Mouse (Mus musculus) hindbrain, postnatal 0 days (tissue): ENCODE results near the gene Hoxa2. TPM values are rescaled to one million over a fixed set of nuclear protein-coding genes. Genes with fewer than 3 reads are reported as not detected.
A peak's percentile ranks its signal among the peaks of the same experiment; 100 is the strongest.

Source experiments
- ATAC-seq: fragments of 200-750 bp; cut with Nextera tagmentation; 2 replicates; pipeline ENCODE4 v1.8.0; 2017; ENCODE audit warnings: mild to moderate bottlenecking, moderate TSS enrichment, moderate library complexity
- DNase-seq: peaks from one replicate; pipeline ENCODE4 v3.0.0-alpha.2; 2015; ENCODE audit warnings: low spot score
- H3K27ac ChIP-seq: fragments of 300-500 bp; sonication (generic); 2 replicates; pipeline ENCODE4 v1.5.1; 2014; ENCODE audit warnings: mild to moderate bottlenecking
- H3K27me3 ChIP-seq: fragments of 300-500 bp; sonication (generic); 2 replicates; pipeline ENCODE4 v1.6.1; 2014; ENCODE audit warnings: low read length, mixed read lengths; ENCODE audit not compliant: insufficient read depth
- H3K36me3 ChIP-seq: fragments of 300-500 bp; sonication (generic); 2 replicates; pipeline ENCODE4 v1.6.1; 2014; ENCODE audit warnings: low read length, mixed read lengths; ENCODE audit not compliant: insufficient read depth
- H3K4me1 ChIP-seq: fragments of 300-500 bp; sonication (generic); 2 replicates; pipeline ENCODE4 v1.6.1; 2014; ENCODE audit warnings: antibody characterized with exemption, low read length, mixed read lengths; ENCODE audit not compliant: insufficient read depth
- H3K4me2 ChIP-seq: fragments of 300-500 bp; sonication (generic); 2 replicates; pipeline ENCODE4 v1.6.1; 2014; ENCODE audit warnings: low read depth, mild to moderate bottlenecking, low read length, moderate library complexity, mixed read lengths
- H3K4me3 ChIP-seq: fragments of 300-500 bp; sonication (generic); 2 replicates; pipeline ENCODE4 v1.5.1; 2014; ENCODE audit warnings: low read length
- H3K9ac ChIP-seq: fragments of 300-500 bp; sonication (generic); replicated peaks from 2 replicates; pipeline ENCODE4 v1.6.1; 2014; ENCODE audit warnings: mild to moderate bottlenecking, low read length, moderate library complexity, mixed read lengths
- H3K9me3 ChIP-seq: fragments of 300-500 bp; sonication (generic); 2 replicates; pipeline ENCODE4 v1.6.1; 2016; ENCODE audit warnings: low read length, mixed read lengths
- CTCF ChIP-seq: IDR thresholded peaks from 2 replicates; pipeline ENCODE4 v1.5.1; 2016; ENCODE audit warnings: antibody characterized with exemption, control low read depth, low read depth
- WGBS: fragments of 180-500 bp; shearing (Covaris S2); extraction: QIAGEN DNeasy Blood & Tissue Kit; methylation state at CpG from one replicate; pipeline ENCODE4 v1.1.7; 2014; 5-methylcytosine and 5-hydroxymethylcytosine counted together
- polyA plus RNA-seq: library from polyadenylated mRNA; unstranded; fragments of >200 nt; fragmentation: Nextera tagmentation; extraction: Ambion mirVana; gene quantifications from 2 replicates; pipeline ENCODE4 v1.2.1, GENCODE M21; 2015
- total RNA-seq: library from RNA; depleted of rRNA; stranded (reverse); fragments of >200 nt; gene quantifications from 2 replicates; pipeline ENCODE4 v1.2.3, GENCODE M21; 2014

The Hoxa2 gene
- total and polyA plus RNA-seq, 2 experiments from 2014 or later = 16.3 to 20.3 TPM

DNA sequence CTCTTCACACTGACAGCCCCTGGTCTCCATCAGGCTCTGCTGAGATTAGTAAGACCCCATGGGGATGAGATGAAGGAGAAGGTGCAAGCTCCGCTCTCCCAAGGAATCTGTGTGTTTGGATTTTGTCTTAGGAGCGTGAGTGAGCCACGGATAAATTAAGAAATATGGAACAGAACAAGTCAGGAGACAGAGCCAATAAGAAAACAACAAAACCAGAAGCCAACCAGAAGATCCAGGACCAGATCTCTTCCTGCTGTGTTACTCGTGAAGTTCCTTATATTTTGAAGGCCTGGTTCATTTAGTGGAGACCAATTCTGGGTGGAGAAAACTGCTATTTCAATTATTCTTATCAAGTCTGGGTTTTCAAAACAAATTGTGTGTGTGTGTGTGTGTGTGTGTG is 13.1 kb downstream of the Hoxa2 start:
- Histone ChIP-seq H3K9ac (no peak overlapping the region), H3K36me3 (no peaks in the 10 kb centered on the region), H3K4me3 (no peak overlapping the region), H3K9me3 (no peaks in the 10 kb centered on the region), H3K27ac (no peak overlapping the region), H3K4me1 (no peaks in the 10 kb centered on the region), H3K27me3 (peaks cover 75% of the 10 kb centered on the region), H3K4me2 (no peak overlapping the region)
- DNase-seq (no peak), ATAC-seq (no peak)
- TF ChIP-seq CTCF = no peak
- WGBS = 28% methylated on average over 4 of the region's 4 CpGs

DNA sequence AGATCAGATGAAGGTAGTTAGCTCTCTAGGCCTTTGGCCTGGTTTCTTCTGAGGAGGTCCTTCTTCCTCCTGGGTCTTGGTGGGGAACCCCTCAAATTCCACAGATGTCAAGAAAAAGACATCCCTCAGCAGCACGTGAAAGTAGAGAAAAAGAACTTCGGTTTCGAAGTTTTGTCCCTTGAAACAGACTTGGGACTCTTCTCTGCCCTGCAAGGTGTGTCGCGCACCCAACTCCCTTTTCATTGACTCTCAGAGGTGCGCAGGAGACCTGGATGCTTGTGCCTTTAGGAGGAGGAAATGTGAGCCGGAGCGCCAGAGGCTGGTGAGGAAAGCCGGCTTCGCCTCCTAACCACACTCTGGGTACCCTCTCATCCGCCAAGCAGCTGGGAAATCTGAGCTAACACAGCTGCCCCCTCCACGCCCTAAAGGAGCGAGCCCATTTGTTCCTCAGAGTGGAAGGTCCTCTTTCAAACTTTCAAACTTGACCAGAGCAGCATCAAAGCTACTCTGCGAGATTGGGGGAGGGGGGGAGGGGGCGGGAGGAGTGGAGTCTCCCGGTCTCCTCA is 14.1 kb downstream of the Hoxa2 start:
- no peak for DNase-seq
- H3K4me1 ChIP-seq = no peaks in the 10 kb centered on the region
- no peak overlapping the region for H3K4me3 ChIP-seq
- peaks cover 67% of the 10 kb centered on the region for H3K27me3 ChIP-seq
- no peaks in the 10 kb centered on the region for H3K9me3 ChIP-seq
- no peak overlapping the region for H3K4me2 ChIP-seq
- no peak overlapping the region for H3K9ac ChIP-seq
- no peaks in the 10 kb centered on the region for H3K36me3 ChIP-seq
- no peak overlapping the region for H3K27ac ChIP-seq
- no peak for ATAC-seq
- WGBS = 14% methylated on average over 16 of the region's 16 CpGs
- TF ChIP-seq CTCF = no peak

DNA sequence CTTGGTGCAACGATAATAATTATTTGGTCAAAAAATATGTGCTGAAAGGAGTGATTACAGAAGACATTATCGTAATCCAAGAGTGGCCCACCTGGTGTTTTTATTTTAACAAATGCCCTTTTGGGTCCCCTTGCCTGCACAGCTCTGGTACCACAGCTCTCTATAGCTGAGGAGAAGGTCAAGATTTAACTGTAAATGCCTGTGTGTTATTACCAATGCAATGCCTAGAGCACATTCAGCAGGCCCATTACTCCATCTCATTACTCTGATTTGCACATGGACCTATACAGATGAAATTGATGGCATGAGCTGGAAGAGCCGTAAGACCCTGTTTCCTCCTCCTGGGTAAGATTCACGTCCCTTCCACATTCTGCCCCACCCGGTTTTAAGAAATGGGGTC is 25.5 kb downstream of the Hoxa2 start:
- Histone ChIP-seq H3K4me1 (no peaks in the 10 kb centered on the region), H3K9ac (no peak overlapping the region)

DNA sequence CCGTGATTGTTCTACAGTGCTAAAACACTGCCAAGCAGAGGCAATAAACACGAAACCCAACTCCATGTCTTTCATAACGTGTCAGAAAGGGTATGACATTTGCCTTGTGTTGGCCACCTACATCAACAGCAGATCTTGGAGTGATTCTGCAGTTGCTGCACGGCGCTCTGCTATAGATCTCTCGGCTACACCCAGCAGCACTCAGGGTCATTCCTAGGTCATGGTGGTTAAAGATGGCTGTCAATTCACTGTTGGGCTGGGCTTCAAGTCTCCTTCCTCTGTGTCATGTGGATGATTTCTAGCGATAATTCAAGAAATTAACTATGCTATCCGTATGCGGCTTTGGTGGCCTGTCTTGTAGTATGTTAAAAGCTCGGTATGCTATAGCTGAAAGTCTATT is 26.1 kb downstream of the Hoxa2 start:
- Histone ChIP-seq H3K9me3 (no peaks in the 10 kb centered on the region), H3K4me2 (no peak overlapping the region), H3K36me3 (no peaks in the 10 kb centered on the region), H3K27me3 (no peaks in the 10 kb centered on the region), H3K27ac (no peak overlapping the region), H3K4me3 (no peak overlapping the region), H3K4me1 (no peaks in the 10 kb centered on the region), H3K9ac (no peak overlapping the region)
- no peak for DNase-seq
- ATAC-seq = no peak
- 64% methylated on average over 10 of the region's 10 CpGs for WGBS
- no peak for TF ChIP-seq CTCF

More for the DNA sequence above, 25.5 kb downstream of the Hoxa2 start:
- no peaks in the 10 kb centered on the region for H3K27me3 ChIP-seq
- DNase-seq (no peak), ATAC-seq (no peak)
- H3K4me3 ChIP-seq = no peak overlapping the region
- no peak overlapping the region for H3K4me2 ChIP-seq
- no peak overlapping the region for H3K27ac ChIP-seq
- H3K36me3 ChIP-seq = no peaks in the 10 kb centered on the region
- no peaks in the 10 kb centered on the region for H3K9me3 ChIP-seq
- WGBS = 90% methylated on average over 5 of the region's 5 CpGs
- TF ChIP-seq CTCF = no peak

DNA sequence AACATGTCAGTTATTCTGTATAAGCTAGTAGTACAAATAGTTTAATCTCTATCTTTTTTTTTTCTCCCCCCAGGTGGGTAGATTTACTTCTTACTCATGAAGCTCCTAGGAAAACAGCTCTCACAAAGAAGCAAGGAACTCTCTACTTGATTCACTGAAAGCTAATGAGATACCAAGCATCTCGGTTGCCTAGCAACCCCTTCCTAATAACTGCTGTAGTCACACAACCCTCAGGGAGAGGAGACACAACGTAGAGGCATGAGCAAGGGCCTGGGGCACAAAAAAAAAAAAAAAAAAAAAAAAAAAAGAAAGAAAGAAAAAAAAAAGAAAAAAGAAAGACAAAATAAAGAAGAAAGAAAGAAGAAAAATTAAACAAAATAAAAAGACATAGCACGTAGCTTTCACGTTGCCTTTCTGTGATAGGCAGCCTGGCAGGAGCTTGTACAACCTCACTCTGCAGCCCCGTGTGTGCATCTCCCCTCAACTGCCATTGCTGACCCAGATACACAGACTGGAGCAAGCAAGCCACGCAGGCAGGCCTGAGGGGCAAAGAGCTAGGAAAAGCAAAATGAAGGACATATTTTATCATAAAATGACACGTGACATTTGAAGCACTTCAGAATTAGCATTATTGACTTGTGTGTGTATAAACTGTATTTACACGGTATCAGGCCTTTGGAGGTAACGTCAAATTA is 26.6 kb downstream of the Hoxa2 start:
- no peak overlapping the region for H3K4me3 ChIP-seq
- no peak overlapping the region for H3K27ac ChIP-seq
- H3K4me1 ChIP-seq = no peaks in the 10 kb centered on the region
- no peak overlapping the region for H3K4me2 ChIP-seq
- WGBS = 48% methylated on average over 9 of the region's 9 CpGs
- H3K9ac ChIP-seq = no peak overlapping the region
- ATAC-seq (0 out of 2 replicates have a peak, but pooled peaks have one; percentile 63), DNase-seq (peak; percentile 75)
- H3K9me3 ChIP-seq = no peaks in the 10 kb centered on the region
- TF ChIP-seq CTCF = no peak
- no peaks in the 10 kb centered on the region for H3K36me3 ChIP-seq
- no peaks in the 10 kb centered on the region for H3K27me3 ChIP-seq

DNA sequence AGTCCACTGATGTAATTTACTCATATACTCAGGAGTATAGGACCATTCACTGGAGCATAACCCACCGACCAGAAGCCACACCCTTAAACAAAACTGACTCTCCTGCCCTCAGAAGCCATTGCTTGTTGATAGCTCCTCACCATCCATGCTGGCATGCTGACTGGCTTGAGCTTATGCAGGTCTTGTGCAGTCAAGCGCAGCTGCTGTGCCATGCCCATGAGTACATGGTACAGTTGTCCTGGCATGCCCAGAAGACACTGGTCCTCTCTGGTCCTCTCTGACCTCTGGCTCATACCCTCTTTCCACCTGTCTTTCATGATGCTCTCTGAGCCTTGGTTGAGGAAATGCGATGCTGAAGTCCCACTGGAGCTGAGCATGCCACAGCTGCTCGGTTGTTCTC is 41.0 kb downstream of the Hoxa2 start:
- Histone ChIP-seq H3K4me1 (no peaks in the 10 kb centered on the region), H3K9me3 (no peaks in the 10 kb centered on the region), H3K36me3 (no peaks in the 10 kb centered on the region), H3K27ac (no peak overlapping the region), H3K27me3 (no peaks in the 10 kb centered on the region), H3K4me3 (no peak overlapping the region), H3K9ac (no peak overlapping the region), H3K4me2 (no peak overlapping the region)
- WGBS = 84% methylated on average over 4 of the region's 4 CpGs
- TF ChIP-seq CTCF = no peak
- DNase-seq = no peak
- no peak for ATAC-seq

DNA sequence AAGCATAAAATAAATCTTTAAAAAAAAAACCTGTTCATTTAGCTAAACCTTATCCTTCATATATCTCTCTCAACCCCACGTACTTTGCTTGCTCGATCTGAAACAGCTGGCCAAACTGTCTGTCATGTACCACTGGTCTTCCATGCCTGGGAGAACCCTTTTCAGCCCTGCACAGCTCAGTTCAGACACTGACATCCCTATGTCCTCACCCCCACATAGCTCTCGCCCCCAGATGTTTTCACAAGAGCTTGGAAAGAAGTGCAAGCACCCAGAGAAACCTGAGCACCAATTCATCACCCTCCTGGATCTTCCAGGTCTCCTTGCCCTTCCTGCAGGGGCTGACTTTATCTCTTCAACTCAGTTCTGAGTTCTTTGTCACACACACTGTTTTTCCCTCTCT is 43.5 kb downstream of the Hoxa2 start:
- DNase-seq (no peak), ATAC-seq (no peak)
- 77% methylated on average over 3 of the region's 3 CpGs for WGBS
- no peaks in the 10 kb centered on the region for H3K9me3 ChIP-seq
- H3K9ac ChIP-seq = no peak overlapping the region
- H3K4me1 ChIP-seq = no peaks in the 10 kb centered on the region
- no peak overlapping the region for H3K4me3 ChIP-seq
- no peak for TF ChIP-seq CTCF
- H3K4me2 ChIP-seq = no peak overlapping the region
- no peaks in the 10 kb centered on the region for H3K27me3 ChIP-seq
- H3K27ac ChIP-seq = no peak overlapping the region
- no peaks in the 10 kb centered on the region for H3K36me3 ChIP-seq
